Mouse (Mus musculus): ENCODE data around the gene Etv4. TPM values are rescaled to one million over a fixed set of nuclear protein-coding genes. Genes with fewer than 3 reads are reported as not detected.

Gene Etv4
- polyA plus RNA-seq, 1 experiment from 2014 or later: 8.7 TPM

DNA sequence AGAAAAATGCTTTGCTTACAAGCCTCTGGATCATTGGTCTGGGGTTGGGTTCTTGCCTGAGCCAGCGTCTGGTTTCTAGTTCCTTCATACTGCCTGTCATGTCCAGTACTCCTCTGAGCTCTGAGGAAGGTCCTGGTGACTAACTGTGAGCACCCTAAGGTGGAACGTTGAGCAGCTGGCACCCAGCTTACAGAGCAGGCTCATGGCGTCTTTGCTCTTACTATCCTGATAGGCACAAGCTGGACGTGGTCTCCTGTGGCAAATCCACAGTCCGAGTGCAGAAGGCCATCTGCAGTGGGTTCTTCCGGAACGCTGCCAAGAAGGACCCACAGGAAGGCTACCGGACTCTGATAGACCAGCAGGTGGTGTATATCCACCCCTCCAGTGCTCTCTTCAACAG is 20.6 kb downstream of the Etv4 start:
- ATAC-seq (ENCODE audit: insufficient number of reproducible peaks, insufficient read depth, low FRiP score, low read depth): no peak
- 84% methylated on average over 8 of the region's 8 CpGs for WGBS
- Histone ChIP-seq H3K27ac (ENCODE audit: low read length) (no peak overlapping the region), H3K4me2 (replicated peaks; ENCODE audit: low read depth, low read length) (no peak overlapping the region), H3K9me3 (ENCODE audit: control insufficient read depth, low read depth, low read length) (no peaks in the 10 kb centered on the region), H3K9ac (replicated peaks; ENCODE audit: low read depth, low read length) (no peak overlapping the region), H3K4me1 (ENCODE audit: control insufficient read depth, insufficient read depth, low read length) (no peaks in the 10 kb centered on the region), H3K36me3 (ENCODE audit: control insufficient read depth, insufficient read depth, low read length) (peaks cover 44% of the 10 kb centered on the region), H3K4me3 (ENCODE audit: low read depth, low read length) (no peak overlapping the region), H3K27me3 (ENCODE audit: control insufficient read depth, insufficient read depth, low read length) (no peaks in the 10 kb centered on the region)

DNA sequence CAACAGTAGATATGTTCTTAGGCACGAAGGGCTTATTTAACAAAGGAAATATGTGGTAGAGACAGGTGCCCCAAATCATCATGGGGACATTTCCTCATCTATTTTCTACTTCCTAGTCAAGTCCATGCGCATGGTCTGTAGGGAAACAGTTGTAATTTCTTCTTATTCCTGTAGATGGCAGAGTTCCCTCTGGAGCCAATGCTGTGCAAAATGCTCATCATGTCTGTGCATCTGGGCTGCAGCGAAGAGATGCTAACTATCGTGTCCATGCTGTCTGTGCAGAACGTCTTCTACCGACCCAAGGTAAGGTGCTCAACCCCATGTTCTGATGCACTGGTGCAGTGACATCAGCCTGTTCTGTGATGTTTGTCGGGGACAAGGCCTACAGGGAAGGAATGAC is 21.4 kb downstream of the Etv4 start:
- Histone ChIP-seq H3K9me3 (ENCODE audit: control insufficient read depth, low read depth, low read length) (no peaks in the 10 kb centered on the region), H3K36me3 (ENCODE audit: control insufficient read depth, insufficient read depth, low read length) (peaks cover 51% of the 10 kb centered on the region), H3K4me3 (ENCODE audit: low read depth, low read length) (no peak overlapping the region), H3K9ac (replicated peaks; ENCODE audit: low read depth, low read length) (no peak overlapping the region), H3K4me1 (ENCODE audit: control insufficient read depth, insufficient read depth, low read length) (no peaks in the 10 kb centered on the region), H3K27ac (ENCODE audit: low read length) (no peak overlapping the region), H3K27me3 (ENCODE audit: control insufficient read depth, insufficient read depth, low read length) (no peaks in the 10 kb centered on the region), H3K4me2 (replicated peaks; ENCODE audit: low read depth, low read length) (no peak overlapping the region)
- ATAC-seq (ENCODE audit: insufficient number of reproducible peaks, insufficient read depth, low FRiP score, low read depth): no peak
- 54% methylated on average over 7 of the region's 7 CpGs for WGBS

GRCm38 (mm10) chr11:101759530-101759929 is 25.6 kb downstream of the Etv4 start:
- Histone ChIP-seq H3K9ac (replicated peaks; ENCODE audit: low read depth, low read length) (no peak overlapping the region), H3K4me1 (ENCODE audit: control insufficient read depth, insufficient read depth, low read length) (no peaks in the 10 kb centered on the region), H3K9me3 (ENCODE audit: control insufficient read depth, low read depth, low read length) (no peaks in the 10 kb centered on the region), H3K4me2 (replicated peaks; ENCODE audit: low read depth, low read length) (no peak overlapping the region), H3K27ac (ENCODE audit: low read length) (no peak overlapping the region), H3K27me3 (ENCODE audit: control insufficient read depth, insufficient read depth, low read length) (no peaks in the 10 kb centered on the region), H3K36me3 (ENCODE audit: control insufficient read depth, insufficient read depth, low read length) (peaks cover 58% of the 10 kb centered on the region), H3K4me3 (ENCODE audit: low read depth, low read length) (no peak overlapping the region)
- WGBS: 95% methylated on average over 3 of the region's 3 CpGs
- no peak for ATAC-seq (ENCODE audit: insufficient number of reproducible peaks, insufficient read depth, low FRiP score, low read depth)

- Histone ChIP-seq H3K9me3 (ENCODE audit: control insufficient read depth, low read depth, low read length) (no peaks in the 10 kb centered on the region), H3K4me3 (ENCODE audit: low read depth, low read length) (no peak overlapping the region), H3K9ac (replicated peaks; ENCODE audit: low read depth, low read length) (no peak overlapping the region), H3K36me3 (ENCODE audit: control insufficient read depth, insufficient read depth, low read length) (peaks cover 60% of the 10 kb centered on the region), H3K4me1 (ENCODE audit: control insufficient read depth, insufficient read depth, low read length) (no peaks in the 10 kb centered on the region), H3K4me2 (replicated peaks; ENCODE audit: low read depth, low read length) (no peak overlapping the region), H3K27me3 (ENCODE audit: control insufficient read depth, insufficient read depth, low read length) (no peaks in the 10 kb centered on the region), H3K27ac (ENCODE audit: low read length) (no peak overlapping the region)
- 87% methylated on average over 5 of the region's 5 CpGs for WGBS
- ATAC-seq (ENCODE audit: insufficient number of reproducible peaks, insufficient read depth, low FRiP score, low read depth): no peak
Measured at GRCm38 (mm10) chr11:101758431-101758830, 26.7 kb downstream of the Etv4 start.

- no peak overlapping the region for H3K9ac ChIP-seq (replicated peaks; ENCODE audit: low read depth, low read length)
- ATAC-seq (ENCODE audit: insufficient number of reproducible peaks, insufficient read depth, low FRiP score, low read depth): no peak
- no peaks in the 10 kb centered on the region for H3K27me3 ChIP-seq (ENCODE audit: control insufficient read depth, insufficient read depth, low read length)
- no peaks in the 10 kb centered on the region for H3K9me3 ChIP-seq (ENCODE audit: control insufficient read depth, low read depth, low read length)
- H3K4me1 ChIP-seq (ENCODE audit: control insufficient read depth, insufficient read depth, low read length): no peaks in the 10 kb centered on the region
- H3K4me2 ChIP-seq (replicated peaks; ENCODE audit: low read depth, low read length): no peak overlapping the region
- no peak overlapping the region for H3K4me3 ChIP-seq (ENCODE audit: low read depth, low read length)
- H3K36me3 ChIP-seq (ENCODE audit: control insufficient read depth, insufficient read depth, low read length): peaks cover 68% of the 10 kb centered on the region
- 82% methylated on average over 8 of the region's 8 CpGs for WGBS
- peak overlapping the region; percentile 53; the same call in 1 of the 2 replicates for H3K27ac ChIP-seq (ENCODE audit: low read length)
Measured at GRCm38 (mm10) chr11:101757366-101757765, 27.8 kb downstream of the Etv4 start.

- Histone ChIP-seq H3K27ac (ENCODE audit: low read length) (peak overlapping the region; percentile 53), H3K4me1 (ENCODE audit: control insufficient read depth, insufficient read depth, low read length) (no peaks in the 10 kb centered on the region), H3K4me2 (replicated peaks; ENCODE audit: low read depth, low read length) (no peak overlapping the region), H3K4me3 (ENCODE audit: low read depth, low read length) (no peak overlapping the region), H3K27me3 (ENCODE audit: control insufficient read depth, insufficient read depth, low read length) (no peaks in the 10 kb centered on the region), H3K9me3 (ENCODE audit: control insufficient read depth, low read depth, low read length) (no peaks in the 10 kb centered on the region), H3K9ac (replicated peaks; ENCODE audit: low read depth, low read length) (no peak overlapping the region; the same call in 1 of the 2 replicates), H3K36me3 (ENCODE audit: control insufficient read depth, insufficient read depth, low read length) (peaks cover 71% of the 10 kb centered on the region)
- 96% methylated on average over 8 of the region's 8 CpGs for WGBS
- ATAC-seq (ENCODE audit: insufficient number of reproducible peaks, insufficient read depth, low FRiP score, low read depth): no peak
Measured at GRCm38 (mm10) chr11:101756616-101757015, 28.6 kb downstream of the Etv4 start.

- Histone ChIP-seq H3K4me3 (ENCODE audit: low read depth, low read length) (peak overlapping the region; percentile 89), H3K36me3 (ENCODE audit: control insufficient read depth, insufficient read depth, low read length) (peaks cover 31% of the 10 kb centered on the region), H3K27me3 (ENCODE audit: control insufficient read depth, insufficient read depth, low read length) (no peaks in the 10 kb centered on the region), H3K27ac (ENCODE audit: low read length) (no peak overlapping the region), H3K9ac (replicated peaks; ENCODE audit: low read depth, low read length) (peak overlapping the region; percentile 76), H3K9me3 (ENCODE audit: control insufficient read depth, low read depth, low read length) (no peaks in the 10 kb centered on the region), H3K4me1 (ENCODE audit: control insufficient read depth, insufficient read depth, low read length) (peaks cover 4% of the 10 kb centered on the region), H3K4me2 (replicated peaks; ENCODE audit: low read depth, low read length) (peak overlapping the region; percentile 85)
- 26% methylated on average over 9 of the region's 9 CpGs for WGBS
- no peak for ATAC-seq (ENCODE audit: insufficient number of reproducible peaks, insufficient read depth, low FRiP score, low read depth)
Measured at GRCm38 (mm10) chr11:101733596-101733995, 51.6 kb downstream of the Etv4 start.

DNA sequence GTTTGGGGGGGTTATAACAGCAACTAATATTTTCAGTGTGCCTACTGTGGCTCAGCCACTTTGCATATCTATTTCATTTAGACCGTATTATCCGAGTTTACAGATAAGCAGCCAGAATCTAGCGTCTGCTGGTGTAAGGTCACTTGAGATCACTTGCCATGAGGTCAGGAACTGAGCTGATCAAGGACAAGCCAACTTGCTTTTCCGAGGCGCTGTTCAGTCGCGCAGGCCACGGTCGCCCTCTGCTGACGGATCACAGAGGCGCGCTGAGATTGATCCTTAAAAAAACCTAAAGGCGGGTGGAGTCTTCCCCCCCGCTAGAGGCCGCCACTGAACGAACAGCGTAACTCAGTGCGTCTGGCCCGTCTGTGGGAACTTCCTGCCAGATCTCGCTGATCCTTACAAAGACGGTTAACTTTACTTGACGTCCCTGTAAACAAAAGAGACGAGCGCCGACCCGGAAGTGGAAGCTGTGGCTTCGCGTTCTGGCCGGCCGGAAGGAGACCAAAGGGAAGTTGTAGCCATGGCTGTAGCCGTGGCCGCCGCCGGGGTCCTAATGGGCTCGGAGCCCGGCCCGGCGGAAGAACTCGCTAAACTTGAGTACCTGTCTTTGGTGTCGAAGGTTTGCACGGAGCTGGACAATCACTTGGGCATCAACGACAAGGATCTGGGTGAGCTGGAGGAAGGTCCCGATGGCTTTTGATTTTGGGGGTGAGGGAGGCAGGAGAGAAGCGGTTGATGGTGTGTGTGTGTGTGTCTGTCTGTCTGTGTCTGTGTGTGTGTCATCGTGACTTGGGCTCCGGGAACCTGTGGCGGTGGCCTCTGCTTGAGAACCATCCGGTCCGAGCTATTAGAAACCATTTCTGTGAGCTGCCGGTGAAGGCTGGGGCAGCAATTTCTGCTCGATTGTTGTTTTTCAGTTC is 52.4 kb downstream of the Etv4 start, which contains the start of gene Dhx8:
Gene Dhx8, plus strand, starts transcription at position 402 of the 923 bp plus-strand sequence.
- H3K4me3 ChIP-seq (ENCODE audit: low read depth, low read length): peak within 1 kb of the TSS; percentile 89
- peaks cover 4% of the 10 kb centered on the region for H3K4me1 ChIP-seq (ENCODE audit: control insufficient read depth, insufficient read depth, low read length)
- peak within 1 kb of the TSS; percentile 85 for H3K4me2 ChIP-seq (replicated peaks; ENCODE audit: low read depth, low read length)
- no peaks in the 10 kb centered on the region for H3K27me3 ChIP-seq (ENCODE audit: control insufficient read depth, insufficient read depth, low read length)
- H3K27ac ChIP-seq (ENCODE audit: low read length): no peak within 1 kb of the TSS
- peaks cover 24% of the 10 kb centered on the region for H3K36me3 ChIP-seq (ENCODE audit: control insufficient read depth, insufficient read depth, low read length)
- no peaks in the 10 kb centered on the region for H3K9me3 ChIP-seq (ENCODE audit: control insufficient read depth, low read depth, low read length)
- WGBS: under 1% methylated on average over 51 of the region's 51 CpGs
- ATAC-seq (ENCODE audit: insufficient number of reproducible peaks, insufficient read depth, low FRiP score, low read depth): peak; percentile 97
- H3K9ac ChIP-seq (replicated peaks; ENCODE audit: low read depth, low read length): peak within 1 kb of the TSS; percentile 76
